Mouse (Mus musculus) hindbrain, embryonic 12.5 days (tissue): ENCODE measurements around the gene Brpf3. TPM values are rescaled to one million over a fixed set of nuclear protein-coding genes. Genes with fewer than 3 reads are reported as not detected.
"Not testable (repeated sequence)": the region's sequence is repeated elsewhere in the genome, so short reads cannot be mapped to it uniquely, and the experiment has no call there.

Experiments
- ATAC-seq: fragments of 200-750 bp; cut with Nextera tagmentation; 2 replicates; pipeline ENCODE4 v1.8.0; 2017; ENCODE audit warnings: moderate TSS enrichment; ENCODE audit not compliant: low FRiP score
- H3K27ac ChIP-seq: fragments of 300-500 bp; sonication (generic); 2 replicates; pipeline ENCODE4 v1.5.1; 2016; ENCODE audit warnings: mild to moderate bottlenecking
- H3K27me3 ChIP-seq: fragments of 300-500 bp; sonication (generic); 2 replicates; pipeline ENCODE4 v1.6.1; 2016; ENCODE audit warnings: mild to moderate bottlenecking
- H3K36me3 ChIP-seq: fragments of 300-500 bp; sonication (generic); 2 replicates; pipeline ENCODE4 v1.6.1; 2016; ENCODE audit warnings: mild to moderate bottlenecking
- H3K4me1 ChIP-seq: fragments of 300-500 bp; sonication (generic); 2 replicates; pipeline ENCODE4 v1.6.1; 2016
- H3K4me2 ChIP-seq: fragments of 300-500 bp; sonication (generic); replicated peaks from 2 replicates; pipeline ENCODE4 v1.6.1; 2016; ENCODE audit warnings: mild to moderate bottlenecking
- H3K4me3 ChIP-seq: fragments of 300-500 bp; sonication (generic); 2 replicates; pipeline ENCODE4 v1.5.1; 2016; ENCODE audit warnings: mild to moderate bottlenecking
- H3K9ac ChIP-seq: fragments of 300-500 bp; sonication (generic); 2 replicates; pipeline ENCODE4 v1.6.1; 2016; ENCODE audit warnings: mild to moderate bottlenecking, moderate library complexity
- H3K9me3 ChIP-seq: fragments of 300-500 bp; sonication (generic); replicated peaks from 2 replicates; pipeline ENCODE4 v1.6.1; 2016; ENCODE audit warnings: mild to moderate bottlenecking
- WGBS: fragments of 180-500 bp; shearing (Covaris S2); methylation state at CpG from one replicate; pipeline ENCODE4 v1.1.7; 2016; 5-methylcytosine and 5-hydroxymethylcytosine counted together
- polyA plus RNA-seq: library from polyadenylated mRNA; unstranded; fragments of >200 nt; fragmentation: Nextera tagmentation; extraction: Ambion mirVana; gene quantifications from 2 replicates; pipeline ENCODE4 v1.2.1, GENCODE M21; 2016

The Brpf3 gene
- polyA plus RNA-seq, 1 experiment from 2014 or later, result 13.0 TPM

- no peak for ATAC-seq
- H3K4me1 ChIP-seq, result peaks cover 27% of the 10 kb centered on the region
- peak overlapping the region; percentile 94 for H3K4me3 ChIP-seq
- H3K36me3 ChIP-seq, result peaks cover 17% of the 10 kb centered on the region
- H3K27me3 ChIP-seq, result no peaks in the 10 kb centered on the region
- WGBS, result 1% methylated on average over 18 of the region's 18 CpGs
- H3K27ac ChIP-seq, result peak overlapping the region; percentile 78; the same call in 1 of the 2 replicates
- peak overlapping the region; percentile 82 for H3K9ac ChIP-seq
- H3K9me3 ChIP-seq, result no peaks in the 10 kb centered on the region
- H3K4me2 ChIP-seq, result peak overlapping the region; percentile 98
Observed at GRCm38 (mm10) chr17:28802006-28802481, 1.2 kb downstream of the Brpf3 start.

DNA sequence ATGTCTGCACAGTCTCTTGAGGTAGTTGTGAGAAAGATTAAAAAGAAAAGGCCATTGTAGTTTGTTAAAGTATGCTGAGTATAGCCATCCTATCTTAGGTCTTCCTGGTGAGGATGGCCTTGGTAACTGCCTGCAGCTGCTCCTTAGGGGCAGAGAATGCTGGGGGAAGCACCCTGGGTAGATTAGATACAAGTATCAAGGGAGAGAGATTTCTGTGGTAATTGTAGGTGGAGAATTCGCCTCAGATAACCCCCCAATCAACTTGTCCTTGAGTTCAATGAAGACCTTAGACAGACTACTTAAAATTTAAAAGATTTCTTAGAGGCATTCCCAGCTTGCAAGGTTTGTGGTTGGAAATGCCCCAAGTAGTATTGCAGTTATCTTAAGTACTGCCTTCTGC is 2.4 kb downstream of the Brpf3 start:
- no peak for ATAC-seq

GRCm38 (mm10) chr17:28804973-28805372 is 4.1 kb downstream of the Brpf3 start:
- WGBS, result 96% methylated on average over 6 of the region's 6 CpGs
- ATAC-seq, result no peak

More for the DNA sequence above, 2.4 kb downstream of the Brpf3 start:
- no peak overlapping the region for H3K9ac ChIP-seq
- H3K4me1 ChIP-seq, result peaks cover 27% of the 10 kb centered on the region
- H3K36me3 ChIP-seq, result peaks cover 28% of the 10 kb centered on the region
- H3K27me3 ChIP-seq, result no peaks in the 10 kb centered on the region
- H3K4me3 ChIP-seq, result no peak overlapping the region
- H3K4me2 ChIP-seq, result no peak overlapping the region
- no peak overlapping the region for H3K27ac ChIP-seq
- H3K9me3 ChIP-seq, result no peaks in the 10 kb centered on the region
- 87% methylated on average over 1 of the region's 1 CpGs for WGBS

DNA sequence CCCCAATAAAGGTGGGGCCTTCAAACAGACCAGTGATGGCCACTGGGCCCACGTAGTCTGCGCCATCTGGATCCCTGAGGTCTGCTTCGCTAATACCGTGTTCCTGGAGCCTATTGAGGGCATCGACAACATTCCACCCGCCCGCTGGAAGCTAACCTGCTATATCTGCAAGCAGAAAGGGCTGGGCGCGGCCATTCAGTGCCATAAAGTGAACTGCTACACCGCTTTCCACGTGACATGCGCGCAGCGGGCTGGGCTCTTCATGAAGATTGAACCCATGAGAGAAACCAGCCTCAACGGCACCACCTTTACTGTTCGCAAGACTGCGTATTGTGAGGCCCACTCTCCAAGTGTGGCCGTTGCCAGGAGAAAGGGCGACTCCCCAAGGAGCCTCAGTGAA is 5.9 kb downstream of the Brpf3 start:
- Histone ChIP-seq H3K4me2 (no peak overlapping the region), H3K9ac (no peak overlapping the region), H3K9me3 (no peaks in the 10 kb centered on the region), H3K27ac (no peak overlapping the region), H3K36me3 (peaks cover 58% of the 10 kb centered on the region), H3K4me1 (peaks cover 13% of the 10 kb centered on the region), H3K4me3 (no peak overlapping the region), H3K27me3 (no peaks in the 10 kb centered on the region)
- WGBS, result 97% methylated on average over 19 of the region's 19 CpGs
- no peak for ATAC-seq

More at GRCm38 (mm10) chr17:28804973-28805372, 4.1 kb downstream of the Brpf3 start:
- no peaks in the 10 kb centered on the region for H3K27me3 ChIP-seq
- H3K36me3 ChIP-seq, result peaks cover 42% of the 10 kb centered on the region
- H3K27ac ChIP-seq, result no peak overlapping the region
- H3K4me2 ChIP-seq, result no peak overlapping the region
- no peak overlapping the region for H3K9ac ChIP-seq
- H3K9me3 ChIP-seq, result no peaks in the 10 kb centered on the region
- H3K4me3 ChIP-seq, result no peak overlapping the region
- peaks cover 17% of the 10 kb centered on the region for H3K4me1 ChIP-seq

DNA sequence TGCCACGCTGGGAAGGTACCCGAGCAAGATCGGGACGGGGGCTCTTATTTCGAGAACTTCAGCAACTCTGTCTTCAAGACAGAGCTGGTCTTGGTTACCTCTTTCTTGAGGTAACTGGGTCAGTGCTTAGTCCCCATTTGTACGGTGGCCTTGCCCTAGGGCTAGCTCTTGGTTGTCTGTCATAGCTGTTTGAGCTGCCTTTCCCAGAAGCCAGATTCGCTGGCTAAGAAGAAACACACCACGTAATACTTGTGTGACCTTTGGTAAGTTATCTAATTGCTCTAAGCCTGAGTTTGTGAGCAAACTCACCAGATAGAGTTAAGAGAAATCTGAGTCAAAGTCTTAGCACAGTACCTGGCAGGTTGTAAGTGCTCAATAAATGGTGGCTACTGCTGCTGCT is 7.8 kb downstream of the Brpf3 start:
- Histone ChIP-seq H3K9ac (no peak overlapping the region), H3K27me3 (no peaks in the 10 kb centered on the region), H3K27ac (no peak overlapping the region), H3K4me2 (no peak overlapping the region), H3K4me3 (no peak overlapping the region), H3K36me3 (peaks cover 69% of the 10 kb centered on the region), H3K4me1 (no peaks in the 10 kb centered on the region), H3K9me3 (no peaks in the 10 kb centered on the region)
- 96% methylated on average over 8 of the region's 8 CpGs for WGBS
- ATAC-seq, result no peak

DNA sequence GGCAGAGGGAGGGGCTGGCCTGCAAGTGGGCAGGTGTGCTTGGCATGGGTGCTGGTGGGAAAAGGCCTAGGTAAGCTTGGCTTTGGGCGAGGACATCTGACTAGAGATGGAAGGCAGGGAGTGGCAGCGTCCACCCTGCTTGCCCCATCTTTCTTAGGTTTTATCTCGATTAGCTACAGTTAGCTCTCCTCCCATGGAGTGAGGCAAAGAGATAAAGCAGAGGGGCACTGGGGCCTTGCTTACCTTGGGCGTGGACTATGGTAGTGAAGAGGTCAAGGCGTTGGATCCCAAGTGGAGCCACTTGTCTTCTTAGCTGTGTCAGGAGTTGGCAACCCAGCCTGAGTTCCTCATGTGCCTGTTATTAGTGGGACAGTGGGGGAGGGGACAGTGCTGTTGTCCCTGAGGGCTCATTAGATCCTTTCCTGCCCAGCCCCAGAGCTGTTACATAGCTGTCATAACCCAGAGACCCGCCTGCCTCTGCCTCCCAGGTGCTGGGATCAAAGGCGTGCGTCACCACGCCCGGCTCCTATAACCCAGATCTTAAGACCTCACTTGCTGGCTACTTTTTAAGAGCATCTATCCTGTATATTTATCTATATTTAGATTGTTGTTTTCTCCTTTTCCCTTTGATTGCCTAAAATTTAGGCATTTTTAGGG is 8.4 kb downstream of the Brpf3 start:
- WGBS, result 93% methylated on average over 10 of the region's 10 CpGs
- Histone ChIP-seq H3K36me3 (peaks cover 73% of the 10 kb centered on the region), H3K4me1 (no peaks in the 10 kb centered on the region), H3K27ac (no peak overlapping the region), H3K9ac (no peak overlapping the region), H3K27me3 (no peaks in the 10 kb centered on the region), H3K4me3 (no peak overlapping the region), H3K4me2 (no peak overlapping the region), H3K9me3 (no peaks in the 10 kb centered on the region)
- no peak for ATAC-seq

- Histone ChIP-seq H3K4me3 (no peak overlapping the region), H3K9ac (no peak overlapping the region), H3K36me3 (peaks cover 81% of the 10 kb centered on the region), H3K27ac (no peak overlapping the region), H3K4me2 (no peak overlapping the region), H3K27me3 (no peaks in the 10 kb centered on the region), H3K9me3 (no peaks in the 10 kb centered on the region), H3K4me1 (no peaks in the 10 kb centered on the region)
- ATAC-seq, result no peak
- WGBS, result 96% methylated on average over 10 of the region's 10 CpGs
Observed at GRCm38 (mm10) chr17:28812345-28812744, 11.5 kb downstream of the Brpf3 start.

DNA sequence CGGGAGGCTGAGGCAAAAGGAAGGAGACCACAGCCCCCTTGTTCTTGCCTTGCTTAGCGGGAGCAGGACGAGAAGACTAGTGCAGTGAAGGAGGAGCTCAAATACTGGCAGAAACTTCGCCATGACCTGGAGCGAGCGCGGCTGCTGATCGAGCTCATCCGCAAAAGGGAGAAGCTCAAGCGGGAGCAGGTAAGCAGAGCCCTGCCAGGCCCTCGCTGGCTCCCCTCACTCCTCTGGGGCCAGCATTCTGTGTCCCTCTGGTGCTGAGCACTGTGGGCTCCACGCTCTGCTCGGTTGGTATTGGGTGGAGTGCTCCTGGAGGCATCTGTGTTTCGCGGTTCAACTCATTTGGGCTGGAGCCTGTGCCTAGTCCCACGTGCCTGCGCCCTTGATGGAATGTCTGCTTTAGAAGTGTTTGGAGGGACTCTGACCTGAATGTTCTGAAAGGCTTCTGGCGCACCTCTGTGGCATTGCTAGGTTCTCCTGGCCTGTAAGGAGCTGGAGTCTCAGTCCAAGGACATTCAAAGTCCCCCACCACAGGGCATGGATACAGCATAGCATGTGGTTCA is 13.7 kb downstream of the Brpf3 start:
- no peak for ATAC-seq
- Histone ChIP-seq H3K9ac (no peak overlapping the region), H3K27me3 (no peaks in the 10 kb centered on the region), H3K27ac (no peak overlapping the region), H3K4me2 (no peak overlapping the region), H3K4me1 (no peaks in the 10 kb centered on the region), H3K9me3 (no peaks in the 10 kb centered on the region), H3K4me3 (no peak overlapping the region), H3K36me3 (peaks cover 83% of the 10 kb centered on the region)
- 92% methylated on average over 18 of the region's 18 CpGs for WGBS

DNA sequence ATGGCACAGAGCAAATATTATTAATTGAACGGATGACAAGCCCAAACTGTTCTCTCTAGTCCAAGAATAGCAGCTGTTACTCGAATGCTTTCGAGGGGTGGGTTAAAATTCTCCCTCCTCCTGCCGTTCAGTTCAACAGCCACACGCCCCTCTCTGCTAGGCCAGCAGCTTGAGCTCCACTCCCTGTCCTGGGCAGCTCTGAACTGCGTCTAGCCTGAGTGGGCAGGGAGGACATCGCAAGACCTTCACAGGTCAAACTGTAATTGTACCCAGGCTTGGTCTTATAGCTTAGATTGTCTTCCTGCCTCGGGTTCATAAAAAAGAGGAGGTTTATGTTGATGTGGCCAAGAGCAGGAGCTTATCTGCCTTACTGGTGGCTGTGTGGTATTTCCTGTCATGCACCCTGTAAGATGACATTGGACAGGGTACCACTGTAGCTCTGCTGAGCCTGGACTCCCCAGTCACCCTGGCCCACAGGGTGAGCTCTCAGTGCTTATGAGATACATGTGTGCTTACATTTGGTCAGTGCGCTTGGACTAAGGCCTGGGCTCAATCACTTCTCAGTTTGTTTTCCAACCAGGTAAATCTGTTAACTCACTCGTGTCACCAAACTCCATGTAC is 14.6 kb downstream of the Brpf3 start:
- no peak for ATAC-seq
- no peak overlapping the region for H3K4me3 ChIP-seq
- no peaks in the 10 kb centered on the region for H3K27me3 ChIP-seq
- H3K4me1 ChIP-seq, result no peaks in the 10 kb centered on the region
- H3K4me2 ChIP-seq, result no peak overlapping the region
- peaks cover 84% of the 10 kb centered on the region for H3K36me3 ChIP-seq
- H3K27ac ChIP-seq, result no peak overlapping the region
- H3K9me3 ChIP-seq, result no peaks in the 10 kb centered on the region
- no peak overlapping the region for H3K9ac ChIP-seq
- 92% methylated on average over 10 of the region's 10 CpGs for WGBS

- ATAC-seq, H3K9me3 ChIP-seq, H3K27me3 ChIP-seq, H3K9ac ChIP-seq, H3K27ac ChIP-seq, H3K4me2 ChIP-seq, H3K4me3 ChIP-seq, H3K4me1 ChIP-seq: not testable (repeated sequence)
- 93% methylated on average over 10 of the region's 10 CpGs for WGBS
- peaks cover 84% of the 10 kb centered on the region for H3K36me3 ChIP-seq
Observed at GRCm38 (mm10) chr17:28816326-28816725, 15.4 kb downstream of the Brpf3 start.

DNA sequence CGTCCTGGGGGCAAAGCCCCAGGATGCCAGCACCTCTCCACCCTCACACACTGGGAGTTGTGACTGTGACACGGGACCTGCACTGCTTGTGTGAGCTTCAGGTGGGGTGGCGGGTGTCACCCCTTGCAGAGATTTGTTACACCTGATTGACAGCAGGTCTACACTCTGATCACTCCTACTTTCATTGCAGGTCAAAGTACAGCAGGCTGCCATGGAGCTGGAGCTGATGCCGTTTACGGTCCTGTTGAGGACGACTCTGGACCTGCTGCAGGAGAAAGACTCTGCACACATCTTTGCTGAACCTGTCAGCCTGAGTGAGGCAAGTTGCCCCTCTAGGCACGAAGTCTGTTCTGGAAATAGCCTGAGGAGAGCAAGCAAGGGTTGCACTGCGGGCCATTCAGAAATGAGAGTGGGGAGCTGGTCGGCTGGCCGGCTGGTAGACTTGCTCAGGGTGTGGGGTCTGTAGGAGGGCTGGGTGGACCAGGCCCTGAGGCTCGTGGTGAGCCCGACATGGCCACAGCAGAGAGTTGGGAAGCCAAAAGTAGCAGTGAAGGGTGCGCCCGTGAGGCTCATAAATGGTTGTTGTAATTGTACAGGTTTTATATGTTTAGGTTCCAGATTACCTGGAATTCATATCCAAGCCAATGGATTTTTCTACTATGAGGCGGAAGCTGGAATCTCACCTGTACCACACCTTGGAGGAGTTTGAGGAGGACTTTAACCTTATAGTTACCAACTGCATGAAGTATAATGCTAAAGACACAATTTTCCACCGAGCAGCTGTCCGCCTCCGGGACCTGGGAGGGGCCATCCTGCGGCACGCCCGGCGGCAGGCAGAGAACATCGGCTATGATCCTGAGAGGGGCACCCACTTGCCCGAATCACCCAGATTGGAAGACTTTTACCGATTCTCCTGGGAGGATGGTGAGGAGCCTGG is 16.3 kb downstream of the Brpf3 start:
- Histone ChIP-seq H3K9ac (no peak overlapping the region), H3K4me3 (no peak overlapping the region), H3K36me3 (peaks cover 87% of the 10 kb centered on the region), H3K27ac (no peak overlapping the region), H3K9me3 (no peaks in the 10 kb centered on the region), H3K27me3 (no peaks in the 10 kb centered on the region), H3K4me1 (no peaks in the 10 kb centered on the region), H3K4me2 (no peak overlapping the region)
- ATAC-seq, result no peak
- WGBS, result 95% methylated on average over 25 of the region's 25 CpGs

DNA sequence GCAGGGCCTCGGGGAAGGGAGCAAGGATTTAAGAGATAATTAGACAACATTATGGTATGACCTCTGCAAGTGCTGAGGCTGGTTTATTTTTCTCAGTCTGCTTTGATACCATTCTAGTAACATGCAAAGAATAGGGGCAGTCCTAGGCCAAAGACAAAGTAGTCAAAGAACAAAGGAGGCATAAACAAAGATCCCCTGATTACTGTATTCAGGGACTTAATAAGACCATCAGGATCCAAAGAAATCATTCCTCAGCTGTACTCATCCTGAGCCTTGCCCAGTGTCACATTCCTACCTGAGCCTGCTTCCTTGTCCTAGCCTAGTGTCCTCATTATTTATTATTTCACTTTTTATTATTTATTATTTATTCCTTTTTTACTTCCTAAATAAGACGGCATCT is 19.3 kb downstream of the Brpf3 start:
- no peaks in the 10 kb centered on the region for H3K4me1 ChIP-seq
- peaks cover 96% of the 10 kb centered on the region for H3K36me3 ChIP-seq
- WGBS, result 87% methylated on average over 2 of the region's 2 CpGs
- no peak overlapping the region for H3K4me2 ChIP-seq
- H3K9me3 ChIP-seq, result no peaks in the 10 kb centered on the region
- no peak overlapping the region for H3K27ac ChIP-seq
- no peak overlapping the region for H3K4me3 ChIP-seq
- no peaks in the 10 kb centered on the region for H3K27me3 ChIP-seq
- no peak overlapping the region for H3K9ac ChIP-seq
- no peak for ATAC-seq
